Mouse (Mus musculus) embryonic facial prominence, embryonic 11.5 days (tissue): ENCODE measurements around the gene Gna11. TPM values are rescaled to one million over a fixed set of nuclear protein-coding genes. Genes with fewer than 3 reads are reported as not detected.

Experiments used
- ATAC-seq: fragments of 200-750 bp; cut with Nextera tagmentation; replicated peaks from 2 replicates; pipeline ENCODE4 v1.8.0; 2017; ENCODE audit warnings: low read depth; ENCODE audit not compliant: insufficient number of reproducible peaks, low FRiP score, low TSS enrichment
- DNase-seq: peaks from one replicate; pipeline ENCODE4 v3.0.0-alpha.2; 2015; ENCODE audit warnings: low spot score
- H3K27ac ChIP-seq: fragments of 300-500 bp; sonication (generic); replicated peaks from 2 replicates; pipeline ENCODE4 v1.5.1; 2014; ENCODE audit warnings: mild to moderate bottlenecking, low read depth, low read length, control low read depth
- H3K27me3 ChIP-seq: fragments of 300-500 bp; sonication (generic); 2 replicates; pipeline ENCODE4 v1.6.1; 2014; ENCODE audit warnings: mild to moderate bottlenecking, low read length, moderate library complexity, mixed read lengths; ENCODE audit not compliant: control insufficient read depth, insufficient read depth
- H3K36me3 ChIP-seq: fragments of 300-500 bp; sonication (generic); replicated peaks from 2 replicates; pipeline ENCODE4 v1.6.1; 2014; ENCODE audit warnings: low read depth, mild to moderate bottlenecking, low read length, moderate library complexity, mixed read lengths; ENCODE audit not compliant: control insufficient read depth, insufficient read depth
- H3K4me1 ChIP-seq: fragments of 300-500 bp; sonication (generic); 2 replicates; pipeline ENCODE4 v1.6.1; 2014; ENCODE audit warnings: low read length, mixed read lengths; ENCODE audit not compliant: control insufficient read depth, insufficient read depth
- H3K4me2 ChIP-seq: fragments of 300-500 bp; sonication (generic); 2 replicates; pipeline ENCODE4 v1.6.1; 2014; ENCODE audit warnings: low read depth, mild to moderate bottlenecking, control low read depth, low read length, moderate library complexity
- H3K4me3 ChIP-seq: fragments of 300-500 bp; sonication (generic); 2 replicates; pipeline ENCODE4 v1.5.1; 2014; ENCODE audit warnings: low read depth, low read length, control low read depth
- H3K9ac ChIP-seq: fragments of 300-500 bp; sonication (generic); replicated peaks from 2 replicates; pipeline ENCODE4 v1.6.1; 2014; ENCODE audit warnings: mild to moderate bottlenecking, control low read depth, low read length
- H3K9me3 ChIP-seq: fragments of 300-500 bp; sonication (generic); replicated peaks from 2 replicates; pipeline ENCODE4 v1.6.1; 2016; ENCODE audit warnings: mild to moderate bottlenecking, low read length, inconsistent platforms, mixed read lengths; ENCODE audit not compliant: control insufficient read depth
- WGBS: fragments of 180-500 bp; shearing (Covaris S2); extraction: QIAGEN DNeasy Blood & Tissue Kit; methylation state at CpG from one replicate; pipeline ENCODE4 v1.1.7; 2014; 5-methylcytosine and 5-hydroxymethylcytosine counted together
- polyA plus RNA-seq: library from polyadenylated mRNA; unstranded; fragments of >200 nt; fragmentation: Nextera tagmentation; extraction: Ambion mirVana; gene quantifications from 2 replicates; pipeline ENCODE4 v1.2.1, GENCODE M21; 2014

Gene Gna11
- polyA plus RNA-seq, 1 experiment from 2014 or later = 62.0 TPM

- no peak overlapping the region for H3K27ac ChIP-seq
- 0 out of 2 replicates have a peak, but pooled peaks cover 6% of the 10 kb centered on the region for H3K4me1 ChIP-seq
- no peak for ATAC-seq
- no peak overlapping the region for H3K4me2 ChIP-seq
- no peak for DNase-seq
- H3K27me3 ChIP-seq = peaks cover 8% of the 10 kb centered on the region
- H3K9ac ChIP-seq = no peak overlapping the region
- H3K4me3 ChIP-seq = no peak overlapping the region
- WGBS = 71% methylated on average over 4 of the region's 4 CpGs
- H3K36me3 ChIP-seq = no peaks in the 10 kb centered on the region
- H3K9me3 ChIP-seq = no peaks in the 10 kb centered on the region
Measured at GRCm38 (mm10) chr10:81579967-81580366, 35.0 kb upstream of the Gna11 start.

GRCm38 (mm10) chr10:81575695-81576094 is 30.7 kb upstream of the Gna11 start:
- H3K36me3 ChIP-seq = no peaks in the 10 kb centered on the region
- peak overlapping the region; percentile 88 for H3K4me2 ChIP-seq
- H3K9me3 ChIP-seq = no peaks in the 10 kb centered on the region
- no peak for ATAC-seq
- no peak overlapping the region for H3K27ac ChIP-seq
- no peak for DNase-seq
- H3K4me1 ChIP-seq = peaks cover 18% of the 10 kb centered on the region
- peaks cover 20% of the 10 kb centered on the region for H3K27me3 ChIP-seq
- H3K4me3 ChIP-seq = peak overlapping the region; percentile 46
- 2% methylated on average over 6 of the region's 6 CpGs for WGBS
- H3K9ac ChIP-seq = peak overlapping the region; percentile 75

GRCm38 (mm10) chr10:81575208-81575631 is 30.2 kb upstream of the Gna11 start:
- ATAC-seq (no peak), DNase-seq (peak; percentile 55)
- peak overlapping the region; percentile 46 for H3K4me3 ChIP-seq
- under 1% methylated on average over 22 of the region's 30 CpGs for WGBS
- peaks cover 17% of the 10 kb centered on the region for H3K27me3 ChIP-seq
- peak overlapping the region; percentile 88 for H3K4me2 ChIP-seq
- no peaks in the 10 kb centered on the region for H3K9me3 ChIP-seq
- no peaks in the 10 kb centered on the region for H3K36me3 ChIP-seq
- peak overlapping the region; percentile 75 for H3K9ac ChIP-seq
- peaks cover 20% of the 10 kb centered on the region for H3K4me1 ChIP-seq
- no peak overlapping the region for H3K27ac ChIP-seq

GRCm38 (mm10) chr10:81574081-81575056 is 29.4 kb upstream of the Gna11 start, which contains the start of gene Tle2:
Gene Tle2, plus strand, starts transcription at chr10:81574561.
- Histone ChIP-seq H3K4me3 (peak within 1 kb of the TSS; percentile 46), H3K9ac (peak within 1 kb of the TSS; percentile 75), H3K4me1 (peaks cover 29% of the 10 kb centered on the region), H3K36me3 (no peaks in the 10 kb centered on the region), H3K9me3 (no peaks in the 10 kb centered on the region), H3K27ac (no peak within 1 kb of the TSS), H3K4me2 (peak within 1 kb of the TSS; percentile 88), H3K27me3 (peaks cover 17% of the 10 kb centered on the region)
- WGBS = 18% methylated on average over 10 of the region's 10 CpGs
- no peak for DNase-seq
- ATAC-seq = no peak

GRCm38 (mm10) chr10:81572975-81573374 is 28.0 kb upstream of the Gna11 start:
- peaks cover 33% of the 10 kb centered on the region for H3K4me1 ChIP-seq
- no peak overlapping the region for H3K4me2 ChIP-seq
- no peak overlapping the region for H3K27ac ChIP-seq
- H3K36me3 ChIP-seq = no peaks in the 10 kb centered on the region
- no peaks in the 10 kb centered on the region for H3K9me3 ChIP-seq
- no peak overlapping the region; the same call in 1 of the 2 replicates for H3K4me3 ChIP-seq
- H3K9ac ChIP-seq = no peak overlapping the region
- ATAC-seq = no peak
- 5% methylated on average over 9 of the region's 9 CpGs for WGBS
- DNase-seq = no peak
- peaks cover 17% of the 10 kb centered on the region for H3K27me3 ChIP-seq

GRCm38 (mm10) chr10:81572133-81572671 is 27.2 kb upstream of the Gna11 start:
- Histone ChIP-seq H3K9ac (peak overlapping the region; percentile 14; the same call in 1 of the 2 replicates), H3K36me3 (no peaks in the 10 kb centered on the region), H3K27ac (peak overlapping the region; percentile 68), H3K27me3 (peaks cover 17% of the 10 kb centered on the region), H3K4me2 (peak overlapping the region; percentile 38), H3K4me1 (peaks cover 33% of the 10 kb centered on the region), H3K9me3 (no peaks in the 10 kb centered on the region), H3K4me3 (peak overlapping the region; percentile 9; the same call in 1 of the 2 replicates)
- 1% methylated on average over 9 of the region's 9 CpGs for WGBS
- ATAC-seq (peak; percentile 3; the same call in 1 of the 2 replicates), DNase-seq (no peak)

GRCm38 (mm10) chr10:81571501-81571876 is 26.5 kb upstream of the Gna11 start:
- DNase-seq (peak; percentile 99), ATAC-seq (peak; percentile 90)
- Histone ChIP-seq H3K36me3 (no peaks in the 10 kb centered on the region), H3K9ac (no peak overlapping the region), H3K9me3 (no peaks in the 10 kb centered on the region), H3K27me3 (peaks cover 16% of the 10 kb centered on the region), H3K4me3 (peak overlapping the region; percentile 19), H3K4me2 (peak overlapping the region; percentile 38), H3K4me1 (peaks cover 33% of the 10 kb centered on the region), H3K27ac (peak overlapping the region; percentile 82)
- 2% methylated on average over 18 of the region's 18 CpGs for WGBS
